Mouse (Mus musculus): Measurements from ENCODE around the gene Vps53. TPM values are rescaled to one million over a fixed set of nuclear protein-coding genes. Genes with fewer than 3 reads are reported as not detected.
A peak's percentile ranks its signal among the peaks of the same experiment; 100 is the strongest.

The Vps53 gene
- polyA plus RNA-seq, 1 experiment from 2014 or later: 36.5 TPM

DNA sequence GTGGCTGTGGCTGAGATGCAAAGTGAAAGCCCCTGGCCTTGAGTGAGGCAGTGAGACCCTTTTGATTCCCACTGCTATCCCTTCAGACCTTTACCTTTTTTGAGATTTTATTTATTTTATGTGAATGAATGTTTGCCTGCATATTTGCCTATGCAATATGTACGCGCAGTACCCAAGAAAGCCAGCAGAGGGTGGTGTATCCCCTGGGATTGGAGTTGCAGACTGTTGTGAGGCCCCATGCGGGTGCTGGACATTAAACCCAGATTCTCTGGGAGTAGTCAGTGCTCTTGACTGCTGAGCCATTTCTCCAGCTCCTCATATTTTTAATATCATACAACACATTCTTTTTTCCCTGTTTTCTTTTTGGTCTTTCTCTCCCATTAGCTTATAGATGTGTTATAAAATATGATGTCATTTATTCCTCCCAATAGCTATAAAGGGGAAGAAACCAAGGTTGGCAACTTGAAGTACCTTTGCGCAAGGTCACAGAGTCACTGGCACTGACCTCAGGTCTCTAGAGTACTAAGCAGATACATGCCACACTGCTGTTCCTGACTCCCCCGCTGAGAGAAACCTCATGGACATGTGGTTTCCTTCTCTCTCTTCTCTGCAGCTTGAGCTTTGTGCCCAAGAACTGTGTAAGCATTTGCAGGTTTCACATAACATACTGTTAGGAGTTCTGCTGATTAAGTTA lies 93.4 kb downstream of the Vps53 start:
- no peaks in the 10 kb centered on the region for H3K9me3 ChIP-seq (replicated peaks)

GRCm38 (mm10) chr11:76084943-76085342 lies 94.5 kb downstream of the Vps53 start:
- 100% methylated on average over 1 of the region's 1 CpGs for WGBS
- no peak overlapping the region for H3K27ac ChIP-seq (replicated peaks)
- peaks cover 42% of the 10 kb centered on the region for H3K36me3 ChIP-seq

More for the DNA sequence above, 93.4 kb downstream of the Vps53 start:
- H3K4me1 ChIP-seq: no peaks in the 10 kb centered on the region
- H3K4me3 ChIP-seq: no peak overlapping the region
- WGBS: 70% methylated on average over 5 of the region's 5 CpGs
- no peak overlapping the region for H3K27ac ChIP-seq (replicated peaks)
- no peaks in the 10 kb centered on the region for H3K27me3 ChIP-seq (ENCODE audit: low read depth, poor library complexity, severe bottlenecking)
- H3K36me3 ChIP-seq: peaks cover 39% of the 10 kb centered on the region
- peak; percentile 41 for DNase-seq (ENCODE audit: low spot score)

GRCm38 (mm10) chr11:76083941-76084367 lies 95.5 kb downstream of the Vps53 start:
- 81% methylated on average over 3 of the region's 3 CpGs for WGBS
- H3K36me3 ChIP-seq: peaks cover 42% of the 10 kb centered on the region
- H3K4me3 ChIP-seq: no peak overlapping the region
- H3K27me3 ChIP-seq (ENCODE audit: low read depth, poor library complexity, severe bottlenecking): no peaks in the 10 kb centered on the region
- no peak overlapping the region for H3K27ac ChIP-seq (replicated peaks)
- H3K4me1 ChIP-seq: no peaks in the 10 kb centered on the region
- DNase-seq (ENCODE audit: low spot score): peak; percentile 20
- no peaks in the 10 kb centered on the region for H3K9me3 ChIP-seq (replicated peaks)

More at GRCm38 (mm10) chr11:76084943-76085342, 94.5 kb downstream of the Vps53 start:
- H3K4me1 ChIP-seq: no peaks in the 10 kb centered on the region
- DNase-seq (ENCODE audit: low spot score): no peak
- H3K9me3 ChIP-seq (replicated peaks): no peaks in the 10 kb centered on the region
- H3K4me3 ChIP-seq: no peak overlapping the region
- no peaks in the 10 kb centered on the region for H3K27me3 ChIP-seq (ENCODE audit: low read depth, poor library complexity, severe bottlenecking)

DNA sequence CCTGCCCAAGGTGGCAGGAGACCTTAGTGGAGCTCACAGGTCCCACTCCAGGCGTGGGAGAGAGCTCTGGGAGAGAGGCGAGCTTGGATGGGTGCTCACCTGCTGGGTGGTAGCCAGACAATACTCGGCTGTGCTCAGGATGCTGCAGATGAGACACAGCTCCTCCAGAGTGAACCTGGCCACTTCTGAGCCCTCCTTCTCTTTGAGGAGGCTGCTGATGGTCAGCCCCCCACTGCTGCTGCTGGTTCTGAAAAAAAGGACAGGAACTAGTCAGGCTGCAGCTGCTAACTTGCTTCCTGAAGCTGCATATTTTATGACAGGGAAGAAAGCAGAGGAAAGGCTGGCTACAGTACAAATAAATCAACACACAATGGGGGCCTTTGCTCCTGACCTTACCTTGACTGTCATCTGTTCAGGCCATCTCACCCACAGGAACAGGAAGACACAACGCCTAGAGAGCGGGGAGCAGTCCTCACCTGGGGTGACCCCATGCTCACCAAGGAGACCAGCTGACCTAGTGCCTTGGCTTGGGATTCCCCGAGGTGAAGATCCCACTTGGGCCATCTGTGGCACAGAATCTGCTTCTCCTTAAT lies 98.3 kb downstream of the Vps53 start:
- Histone ChIP-seq H3K4me1 (no peaks in the 10 kb centered on the region), H3K9me3 (replicated peaks) (no peaks in the 10 kb centered on the region), H3K27ac (replicated peaks) (no peak overlapping the region), H3K27me3 (ENCODE audit: low read depth, poor library complexity, severe bottlenecking) (no peaks in the 10 kb centered on the region), H3K36me3 (peaks cover 41% of the 10 kb centered on the region), H3K4me3 (no peak overlapping the region)
- DNase-seq (ENCODE audit: low spot score): no peak
- 85% methylated on average over 6 of the region's 6 CpGs for WGBS

- Histone ChIP-seq H3K4me3 (no peak overlapping the region), H3K27me3 (ENCODE audit: low read depth, poor library complexity, severe bottlenecking) (no peaks in the 10 kb centered on the region), H3K4me1 (no peaks in the 10 kb centered on the region), H3K9me3 (replicated peaks) (no peaks in the 10 kb centered on the region), H3K36me3 (peaks cover 41% of the 10 kb centered on the region), H3K27ac (replicated peaks) (no peak overlapping the region)
- DNase-seq (ENCODE audit: low spot score): no peak
- WGBS: 92% methylated on average over 2 of the region's 2 CpGs
These were observed 99.2 kb downstream of the Vps53 start for GRCm38 (mm10) chr11:76080293-76080692.

DNA sequence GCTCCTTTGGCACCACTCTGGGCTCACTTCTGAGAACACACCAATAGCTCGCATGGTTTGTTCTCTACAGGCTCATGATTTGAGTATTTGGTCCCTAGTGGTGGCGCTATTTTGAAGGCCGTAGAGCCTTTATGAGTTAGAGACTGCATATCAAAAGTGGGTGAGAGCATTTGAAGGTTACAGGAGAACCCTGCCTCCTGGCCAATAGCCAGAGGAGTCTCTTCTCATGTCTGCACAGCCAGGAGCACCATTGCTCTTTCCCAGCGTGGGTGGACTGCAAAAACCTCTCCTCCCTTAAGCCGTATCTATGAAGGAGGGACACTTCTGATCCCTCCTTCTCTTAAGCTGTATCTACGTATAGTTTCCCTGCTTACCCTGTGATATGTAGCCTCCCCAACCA lies 102.1 kb downstream of the Vps53 start:
- H3K36me3 ChIP-seq: peaks cover 41% of the 10 kb centered on the region
- no peak for DNase-seq (ENCODE audit: low spot score)
- no peaks in the 10 kb centered on the region for H3K4me1 ChIP-seq
- H3K9me3 ChIP-seq (replicated peaks): no peaks in the 10 kb centered on the region
- no peak overlapping the region for H3K27ac ChIP-seq (replicated peaks)
- H3K4me3 ChIP-seq: no peak overlapping the region
- 87% methylated on average over 6 of the region's 6 CpGs for WGBS
- no peaks in the 10 kb centered on the region for H3K27me3 ChIP-seq (ENCODE audit: low read depth, poor library complexity, severe bottlenecking)

DNA sequence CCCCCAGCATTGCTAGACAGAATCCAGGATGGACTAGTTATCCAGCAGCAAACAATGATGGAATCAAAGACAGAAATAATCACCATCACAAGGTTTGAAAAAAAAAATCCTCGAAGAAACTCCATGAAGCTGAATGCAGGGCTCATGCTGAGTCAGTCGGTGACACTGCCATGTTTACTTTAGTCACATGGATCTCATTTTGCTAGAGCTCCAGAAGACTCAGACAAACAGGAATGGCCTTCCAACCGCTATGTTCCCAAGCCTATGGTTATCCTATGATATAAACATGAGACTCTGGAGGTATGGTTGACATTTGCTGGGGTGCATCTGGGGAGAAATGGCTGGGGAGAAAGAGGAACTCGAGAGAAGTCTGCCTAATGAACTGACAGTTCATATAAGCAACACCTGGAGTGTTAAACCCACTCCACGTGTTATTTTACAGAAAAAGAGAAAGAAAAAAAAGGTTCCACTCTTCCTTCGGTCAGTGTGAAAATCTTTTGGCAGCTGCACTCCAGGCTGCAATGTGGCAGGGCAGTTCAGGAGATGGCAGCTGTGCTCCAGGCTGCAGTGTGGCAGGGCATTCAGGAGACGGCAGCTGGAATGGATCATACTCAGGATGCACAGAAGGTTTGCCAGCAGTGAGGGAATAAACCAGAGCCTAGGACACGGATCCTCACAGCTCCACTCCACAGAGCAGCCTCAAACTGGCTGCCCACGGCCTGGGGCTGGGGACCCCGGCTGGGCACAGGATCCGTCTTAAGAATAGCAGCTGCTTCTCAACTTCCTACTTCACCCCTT lies 105.0 kb downstream of the Vps53 start:
- H3K36me3 ChIP-seq: peaks cover 16% of the 10 kb centered on the region
- no peak for DNase-seq (ENCODE audit: low spot score)
- 75% methylated on average over 11 of the region's 11 CpGs for WGBS
- no peaks in the 10 kb centered on the region for H3K9me3 ChIP-seq (replicated peaks)
- H3K4me1 ChIP-seq: no peaks in the 10 kb centered on the region
- no peaks in the 10 kb centered on the region for H3K27me3 ChIP-seq (ENCODE audit: low read depth, poor library complexity, severe bottlenecking)
- no peak overlapping the region for H3K27ac ChIP-seq (replicated peaks)
- no peak overlapping the region for H3K4me3 ChIP-seq

DNA sequence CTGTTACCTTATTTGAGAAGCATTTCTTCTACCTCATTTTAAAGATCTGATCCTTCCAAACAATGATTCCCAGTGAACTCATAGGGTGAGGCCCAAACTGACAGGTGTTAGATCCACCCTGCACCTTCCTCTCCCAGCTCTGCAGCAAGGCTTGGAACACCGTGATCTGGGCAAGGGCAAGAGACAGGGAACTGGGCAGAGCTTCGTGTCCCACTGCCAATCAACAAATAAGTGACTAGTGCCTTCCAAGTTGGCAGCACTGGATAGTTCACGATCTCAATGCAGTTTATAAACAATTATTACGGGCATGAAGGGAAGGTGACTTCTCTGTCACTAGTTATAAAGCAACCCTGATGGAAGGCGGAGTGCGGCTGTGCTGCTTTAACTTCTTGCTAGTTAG lies 109.6 kb downstream of the Vps53 start:
- H3K4me3 ChIP-seq: no peak overlapping the region
- H3K27ac ChIP-seq (replicated peaks): no peak overlapping the region
- no peaks in the 10 kb centered on the region for H3K4me1 ChIP-seq
- H3K9me3 ChIP-seq (replicated peaks): no peaks in the 10 kb centered on the region
- H3K27me3 ChIP-seq (ENCODE audit: low read depth, poor library complexity, severe bottlenecking): no peaks in the 10 kb centered on the region
- DNase-seq (ENCODE audit: low spot score): no peak
- WGBS: 92% methylated on average over 6 of the region's 6 CpGs
- H3K36me3 ChIP-seq: peaks cover 12% of the 10 kb centered on the region

DNA sequence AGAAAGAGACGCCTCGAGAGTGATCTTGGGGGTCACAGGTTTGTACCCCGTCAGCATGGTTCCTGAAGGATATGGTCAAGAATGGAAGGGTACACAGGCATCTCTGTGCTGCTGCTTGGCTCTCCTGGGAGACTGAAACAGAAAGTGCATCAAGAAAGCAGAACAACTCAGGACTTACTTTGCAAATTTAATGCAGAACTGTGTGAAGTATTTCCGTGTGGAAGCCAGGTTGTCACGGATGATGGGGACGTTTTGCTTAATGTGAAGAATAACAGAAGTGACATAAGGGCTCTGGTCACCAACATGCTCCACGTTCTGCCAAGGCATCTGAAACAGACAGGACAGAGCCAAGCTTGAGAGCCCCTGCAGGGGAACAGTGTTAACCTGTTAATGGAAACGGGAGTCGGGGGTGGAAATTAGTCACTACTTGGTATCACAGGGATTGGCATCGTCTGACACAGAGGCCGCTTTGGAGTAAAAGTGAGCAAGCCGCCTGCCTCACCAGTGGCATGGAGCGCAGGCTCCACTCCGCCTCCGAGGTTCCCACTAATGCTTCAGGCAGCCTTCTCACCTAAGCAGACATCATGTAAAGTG lies 112.8 kb downstream of the Vps53 start:
- WGBS: 89% methylated on average over 15 of the region's 15 CpGs
- no peaks in the 10 kb centered on the region for H3K27me3 ChIP-seq (ENCODE audit: low read depth, poor library complexity, severe bottlenecking)
- H3K27ac ChIP-seq (replicated peaks): no peak overlapping the region

DNA sequence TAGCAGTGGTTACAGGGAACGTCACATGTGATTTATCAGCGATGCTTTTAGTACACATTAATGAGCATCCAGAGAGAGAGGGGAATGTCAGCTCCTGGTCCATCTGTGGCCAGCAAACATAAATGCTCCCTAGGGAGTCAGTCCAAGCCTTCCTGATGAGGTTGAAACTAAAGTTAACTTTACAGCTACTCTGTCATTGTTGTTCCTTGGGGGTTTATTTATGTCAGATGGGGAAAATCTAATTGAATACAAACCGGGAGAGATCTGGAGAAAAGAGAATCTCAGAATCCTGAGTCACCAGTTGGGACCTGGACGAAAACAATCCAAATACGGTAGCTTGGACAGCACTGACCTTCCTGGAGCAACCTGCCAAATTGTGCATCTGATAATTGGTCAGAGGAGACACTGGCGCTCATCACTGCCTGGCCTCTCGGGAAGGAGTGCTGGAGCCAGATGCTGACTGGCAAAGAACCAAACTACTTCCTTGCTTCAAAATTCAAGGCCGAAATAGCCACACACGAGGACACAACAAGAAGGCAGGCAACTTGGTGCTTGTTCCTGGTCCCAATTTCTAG lies 113.8 kb downstream of the Vps53 start:
- Histone ChIP-seq H3K4me1 (no peaks in the 10 kb centered on the region), H3K36me3 (peaks cover 19% of the 10 kb centered on the region), H3K9me3 (replicated peaks) (no peaks in the 10 kb centered on the region), H3K27me3 (ENCODE audit: low read depth, poor library complexity, severe bottlenecking) (no peaks in the 10 kb centered on the region), H3K27ac (replicated peaks) (no peak overlapping the region), H3K4me3 (no peak overlapping the region)
- WGBS: 88% methylated on average over 9 of the region's 9 CpGs
- DNase-seq (ENCODE audit: low spot score): no peak

More for the DNA sequence above, 112.8 kb downstream of the Vps53 start:
- Histone ChIP-seq H3K9me3 (replicated peaks) (no peaks in the 10 kb centered on the region), H3K36me3 (peaks cover 13% of the 10 kb centered on the region), H3K4me1 (no peaks in the 10 kb centered on the region), H3K4me3 (no peak overlapping the region)
- no peak for DNase-seq (ENCODE audit: low spot score)

GRCm38 (mm10) chr11:76064411-76064810 lies 115.0 kb downstream of the Vps53 start:
- H3K27ac ChIP-seq (replicated peaks): no peak overlapping the region
- no peak for DNase-seq (ENCODE audit: low spot score)

DNA sequence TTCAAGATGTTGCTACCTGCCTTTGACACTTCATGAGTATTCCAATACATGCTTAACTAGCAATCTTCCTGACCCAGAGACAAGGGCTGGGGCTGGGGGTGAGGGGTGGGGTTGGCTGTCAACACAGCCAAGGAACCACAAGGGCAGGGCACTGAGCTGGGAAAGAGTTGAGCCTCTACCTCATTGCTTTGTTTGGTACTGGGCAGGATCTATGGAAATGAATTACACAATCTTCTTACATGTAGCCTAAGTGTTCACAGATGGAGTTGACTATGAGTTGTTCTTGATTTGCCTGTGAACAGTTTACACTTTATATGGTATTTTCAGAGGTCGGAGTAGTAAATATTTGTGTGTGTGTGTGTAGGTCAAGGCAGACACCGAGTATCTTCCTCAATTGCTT lies 118.5 kb downstream of the Vps53 start:
- H3K9me3 ChIP-seq (replicated peaks): no peaks in the 10 kb centered on the region
- H3K4me1 ChIP-seq: no peaks in the 10 kb centered on the region
- H3K4me3 ChIP-seq: no peak overlapping the region
- H3K27me3 ChIP-seq (ENCODE audit: low read depth, poor library complexity, severe bottlenecking): no peaks in the 10 kb centered on the region
- H3K36me3 ChIP-seq: peaks cover 16% of the 10 kb centered on the region
- DNase-seq (ENCODE audit: low spot score): no peak
- WGBS: 93% methylated on average over 2 of the region's 2 CpGs
- no peak overlapping the region for H3K27ac ChIP-seq (replicated peaks)

More at GRCm38 (mm10) chr11:76064411-76064810, 115.0 kb downstream of the Vps53 start:
- no peaks in the 10 kb centered on the region for H3K9me3 ChIP-seq (replicated peaks)
- 90% methylated on average over 7 of the region's 7 CpGs for WGBS
- H3K27me3 ChIP-seq (ENCODE audit: low read depth, poor library complexity, severe bottlenecking): no peaks in the 10 kb centered on the region
- peaks cover 19% of the 10 kb centered on the region for H3K36me3 ChIP-seq
- H3K4me1 ChIP-seq: no peaks in the 10 kb centered on the region
- no peak overlapping the region for H3K4me3 ChIP-seq

Measured in midbrain, embryonic 10.5 days (tissue).